Comparison of ENCODE assay signal across 24 mouse cellular contexts in the genomic region with DNA sequence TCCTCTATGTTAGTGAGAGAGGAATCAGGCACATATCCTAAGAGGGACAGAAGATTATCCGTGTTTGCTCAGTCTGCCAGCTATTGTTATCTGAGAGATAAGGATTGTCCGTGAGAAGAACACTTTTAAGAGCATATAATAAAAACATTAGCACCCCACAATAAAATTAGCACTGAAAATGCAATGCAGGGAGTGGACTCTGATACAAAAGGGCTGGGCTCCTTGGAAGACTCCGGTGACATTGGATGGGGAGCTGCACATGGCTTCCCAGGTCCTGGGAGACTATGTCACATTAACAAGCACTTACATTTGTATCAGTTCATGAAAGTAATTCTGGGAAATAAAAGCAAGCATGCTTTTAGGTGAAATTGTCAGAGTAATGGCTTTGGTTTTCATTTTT.
DNase-seq lines count a peak whose midpoint lies in the region; ATAC-seq and TF ChIP-seq lines count a peak whose summit lies in the region.
"Had no signal": no experiment of that assay in that cellular context is flagged by ENCODE, and none has a peak within 500 bp of the region (broad histone marks: within the 10 kb centered on the region; RNA-seq: fewer than 3 reads in every experiment).

No protein-coding gene starts in this region.

- no peaks in the 10 kb centered on the region for H3K36me3 ChIP-seq in intestine, embryonic 15.5 days
- H3K36me3 ChIP-seq in intestine, postnatal 0 days (ENCODE audit: control insufficient read depth, insufficient read depth): no peaks in the 10 kb centered on the region
- no peaks in the 10 kb centered on the region for H3K36me3 ChIP-seq in intestine, embryonic 16.5 days (ENCODE audit: control insufficient read depth, insufficient read depth, low read length)
- H3K36me3 ChIP-seq in liver, embryonic 15.5 days (replicated peaks): no peaks in the 10 kb centered on the region
- H3K36me3 ChIP-seq: forebrain, embryonic 10.5 days; G1E; heart, embryonic 13.5 days had no signal

- peak; percentile 60 for ATAC-seq in intestine, embryonic 15.5 days
- no peak for ATAC-seq in intestine, postnatal 0 days
- peak; percentile 59 for ATAC-seq in intestine, embryonic 16.5 days
- no peak for ATAC-seq in liver, embryonic 15.5 days (ENCODE audit: insufficient read depth)
- ATAC-seq: forebrain, embryonic 13.5 days; forebrain, embryonic 16.5 days; hindbrain, postnatal 0 days; Patski had no signal

- H3K4me1 ChIP-seq in intestine, embryonic 15.5 days (replicated peaks): no peaks in the 10 kb centered on the region
- no peaks in the 10 kb centered on the region for H3K4me1 ChIP-seq in intestine, postnatal 0 days (replicated peaks; ENCODE audit: control insufficient read depth, insufficient read depth, low read length)
- H3K4me1 ChIP-seq in intestine, embryonic 16.5 days (ENCODE audit: control insufficient read depth, insufficient read depth, low read length): peaks cover 11% of the 10 kb centered on the region
- H3K4me1 ChIP-seq in liver, embryonic 15.5 days (replicated peaks): peaks cover 57% of the 10 kb centered on the region
- H3K4me1 ChIP-seq: forebrain, embryonic 13.5 days had no signal

- no peak for DNase-seq in spleen, postnatal 10 days (ENCODE audit: low spot score in 2 of 2)
- DNase-seq in testis, postnatal 10 days (ENCODE audit: low spot score): no peak
- DNase-seq: adrenal gland, postnatal 10 days; B cell, adult 2 months; cerebellum, adult 18-20 months; cerebellum, adult 9-10 months; gastrocnemius, adult 2 months; gastrocnemius, postnatal 14 days; heart, adult 11 months; heart, postnatal 14 days; heart, postnatal 4 days had no signal

- no peaks in the 10 kb centered on the region for H3K27me3 ChIP-seq in intestine, embryonic 15.5 days (replicated peaks)
- H3K27me3 ChIP-seq in intestine, postnatal 0 days (replicated peaks; ENCODE audit: control insufficient read depth, insufficient read depth, low read length): no peaks in the 10 kb centered on the region
- no peaks in the 10 kb centered on the region for H3K27me3 ChIP-seq in intestine, embryonic 16.5 days (replicated peaks; ENCODE audit: control insufficient read depth, insufficient read depth, low read length)
- no peaks in the 10 kb centered on the region; the same call in 1 of the 2 replicates for H3K27me3 ChIP-seq in liver, embryonic 15.5 days
- H3K27me3 ChIP-seq: CH12.LX; forebrain, embryonic 13.5 days; heart, embryonic 13.5 days; Patski had no signal

- no peak for TF ChIP-seq CTCF in intestine, postnatal 0 days (IDR thresholded peaks at IDR 0.05; ENCODE audit: low read depth)

- no peak overlapping the region for H3K4me2 ChIP-seq in intestine, embryonic 15.5 days (replicated peaks)
- H3K4me2 ChIP-seq in intestine, postnatal 0 days (replicated peaks; ENCODE audit: low read depth): no peak overlapping the region
- no peak overlapping the region for H3K4me2 ChIP-seq in intestine, embryonic 16.5 days (ENCODE audit: low read depth, low read length)
- peak overlapping the region; percentile 69 for H3K4me2 ChIP-seq in liver, embryonic 15.5 days
- H3K4me2 ChIP-seq: forebrain, embryonic 13.5 days; hindbrain, embryonic 14.5 days had no signal

- no peaks in the 10 kb centered on the region for H3K9me3 ChIP-seq in intestine, embryonic 15.5 days
- no peaks in the 10 kb centered on the region for H3K9me3 ChIP-seq in intestine, postnatal 0 days (ENCODE audit: control insufficient read depth)
- H3K9me3 ChIP-seq in intestine, embryonic 16.5 days (ENCODE audit: control insufficient read depth, low read length): no peaks in the 10 kb centered on the region
- no peaks in the 10 kb centered on the region for H3K9me3 ChIP-seq in liver, embryonic 15.5 days (replicated peaks)
- H3K9me3 ChIP-seq: forebrain, embryonic 10.5 days; forebrain, embryonic 13.5 days; G1E had no signal

- H3K9ac ChIP-seq in intestine, embryonic 15.5 days: no peak overlapping the region
- H3K9ac ChIP-seq in intestine, postnatal 0 days (ENCODE audit: low read depth, low read length): no peak overlapping the region
- H3K9ac ChIP-seq in intestine, embryonic 16.5 days (ENCODE audit: low read depth, low read length): no peak overlapping the region
- no peak overlapping the region for H3K9ac ChIP-seq in liver, embryonic 15.5 days
- H3K9ac ChIP-seq: forebrain, embryonic 13.5 days; heart, embryonic 13.5 days; hindbrain, embryonic 14.5 days had no signal

- no peak overlapping the region for H3K27ac ChIP-seq in intestine, embryonic 15.5 days
- H3K27ac ChIP-seq in intestine, postnatal 0 days (ENCODE audit: low read depth, low read length): no peak overlapping the region
- no peak overlapping the region for H3K27ac ChIP-seq in intestine, embryonic 16.5 days (ENCODE audit: low read length)
- H3K27ac ChIP-seq in liver, embryonic 15.5 days (replicated peaks): peak overlapping the region; percentile 74
- H3K27ac ChIP-seq: forebrain, embryonic 10.5 days; forebrain, embryonic 13.5 days; gastrocnemius, adult 2 months; heart, embryonic 13.5 days; hindbrain, embryonic 14.5 days; hindbrain, postnatal 0 days had no signal

- WGBS in intestine, embryonic 15.5 days: 43% methylated on average over 3 of the region's 3 CpGs
- 35% methylated on average over 3 of the region's 3 CpGs for WGBS in intestine, postnatal 0 days
- WGBS in intestine, embryonic 16.5 days: 47% methylated on average over 3 of the region's 3 CpGs
- WGBS in liver, embryonic 15.5 days (ENCODE audit: insufficient replicate concordance): 32% methylated on average over 3 of the region's 3 CpGs

- no peak overlapping the region for H3K4me3 ChIP-seq in intestine, embryonic 15.5 days (replicated peaks)
- H3K4me3 ChIP-seq in intestine, postnatal 0 days (ENCODE audit: low read depth, low read length): no peak overlapping the region
- H3K4me3 ChIP-seq in intestine, embryonic 16.5 days (ENCODE audit: low read length): no peak overlapping the region
- no peak overlapping the region for H3K4me3 ChIP-seq in liver, embryonic 15.5 days (replicated peaks)
- H3K4me3 ChIP-seq: forebrain, embryonic 10.5 days; forebrain, embryonic 13.5 days; gastrocnemius, adult 2 months; heart, embryonic 13.5 days had no signal

Comparison
In these comparisons a context has a peak if more than half of its experiments do, and no peak if none do; other contexts are left out.
1. ATAC-seq: peak in intestine, embryonic 15.5 days (single experiment) and intestine, embryonic 16.5 days (single experiment); none in intestine, postnatal 0 days (single experiment) and liver, embryonic 15.5 days (single experiment).